Mouse (Mus musculus): ENCODE measurements around the gene Tmprss6.
A peak's percentile ranks its signal among the peaks of the same experiment; 100 is the strongest.

Tmprss6 gene

DNA sequence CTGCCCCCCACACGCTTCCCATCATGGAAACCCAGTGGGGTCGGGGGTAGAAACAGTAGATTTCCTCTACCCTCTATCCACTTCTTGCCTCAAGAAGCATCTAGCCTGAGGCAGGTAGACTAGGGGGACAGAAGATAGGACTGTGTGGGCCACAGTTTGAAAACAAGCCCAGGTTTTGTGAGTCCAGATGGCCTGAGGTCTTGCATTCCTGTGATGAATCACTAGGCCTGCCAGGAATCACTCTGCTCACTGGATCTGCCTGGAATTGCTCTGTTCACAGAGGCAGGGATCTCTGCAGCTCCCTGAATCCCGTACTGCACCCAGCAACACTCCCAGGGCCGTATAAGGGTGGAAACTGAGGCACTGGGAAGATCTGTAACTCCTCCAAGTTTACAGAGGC is 14.9 kb upstream of the Tmprss6 start:
- peak; percentile 68 for DNase-seq (ENCODE audit: extremely low read depth, insufficient read length, low spot score)

DNA sequence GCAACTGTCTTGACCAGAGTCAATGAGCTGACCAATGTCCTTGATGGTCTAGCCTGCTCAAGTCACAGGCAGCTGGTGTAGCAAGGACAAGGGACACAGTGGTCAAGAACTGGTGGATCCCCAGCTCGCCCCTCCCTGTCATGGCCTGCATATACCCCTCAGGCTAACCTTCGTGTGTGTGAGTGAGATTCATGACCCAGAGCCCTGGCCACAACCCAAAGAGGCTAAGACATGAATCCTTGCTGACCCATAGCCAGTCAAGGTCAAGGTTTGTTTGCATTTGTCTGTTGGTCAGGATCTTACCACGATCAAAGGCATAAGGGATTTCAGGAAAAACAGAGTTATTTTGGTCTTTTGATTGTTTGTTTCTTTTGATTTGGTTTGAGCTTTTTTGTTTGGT is 14.1 kb upstream of the Tmprss6 start:
- DNase-seq (ENCODE audit: extremely low read depth, insufficient read length, low spot score): no peak

GRCm38 (mm10) chr15:78481448-78482000 is 13.1 kb upstream of the Tmprss6 start:
- DNase-seq (ENCODE audit: extremely low read depth, insufficient read length, low spot score): no peak

DNA sequence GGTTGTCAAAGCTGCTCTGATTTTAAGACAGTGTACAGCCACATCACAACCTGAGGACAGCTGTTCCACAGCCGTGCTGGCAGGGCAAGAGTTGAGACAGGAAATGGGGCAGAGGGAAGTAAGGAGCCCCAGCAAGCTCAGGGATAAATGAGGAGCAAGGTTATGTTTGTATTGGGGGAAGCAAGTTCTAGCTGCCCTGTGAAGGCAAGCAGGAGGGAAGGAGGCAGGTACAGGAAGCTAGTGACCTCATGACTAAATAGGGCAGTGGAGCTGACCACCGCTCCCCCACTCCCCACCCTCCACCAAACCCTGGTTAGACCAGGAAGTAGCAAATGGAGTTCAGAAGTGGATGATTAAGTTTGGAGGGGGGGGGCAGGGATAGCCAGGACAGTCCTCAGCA is 12.6 kb upstream of the Tmprss6 start:
- no peak for DNase-seq (ENCODE audit: extremely low read depth, insufficient read length, low spot score)

- DNase-seq (ENCODE audit: extremely low read depth, insufficient read length, low spot score): no peak
Measured at GRCm38 (mm10) chr15:78480111-78480510, 11.7 kb upstream of the Tmprss6 start.

DNA sequence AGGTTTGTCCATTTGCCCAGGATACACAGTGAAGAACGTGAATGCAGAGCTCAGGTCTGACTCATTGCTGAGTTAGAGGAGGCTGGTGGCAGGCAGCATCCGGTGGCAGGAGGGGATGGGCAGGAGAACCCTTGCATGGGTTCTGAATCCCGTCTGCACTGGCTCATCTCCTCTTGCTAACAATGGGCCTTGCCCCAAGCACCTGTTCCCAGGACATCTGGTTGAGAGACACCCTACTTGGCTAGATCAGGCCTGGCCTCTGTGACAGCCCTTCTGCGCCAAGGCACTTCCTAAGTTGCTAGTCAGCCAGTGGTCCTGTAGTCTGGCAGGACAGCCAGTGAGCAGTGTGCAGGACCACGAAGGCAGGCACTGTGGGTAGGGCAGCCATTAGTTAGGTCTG is 11.0 kb upstream of the Tmprss6 start:
- peak; percentile 64 for DNase-seq (ENCODE audit: extremely low read depth, insufficient read length, low spot score)

GRCm38 (mm10) chr15:78478073-78478472 is 9.6 kb upstream of the Tmprss6 start:
- no peak for DNase-seq (ENCODE audit: extremely low read depth, insufficient read length, low spot score)

- DNase-seq (ENCODE audit: extremely low read depth, insufficient read length, low spot score): no peak
Measured at GRCm38 (mm10) chr15:78476878-78477277, 8.4 kb upstream of the Tmprss6 start.

GRCm38 (mm10) chr15:78475604-78476031 is 7.2 kb upstream of the Tmprss6 start:
- no peak for DNase-seq (ENCODE audit: extremely low read depth, insufficient read length, low spot score)

GRCm38 (mm10) chr15:78473442-78473841 is 5.0 kb upstream of the Tmprss6 start:
- DNase-seq (ENCODE audit: extremely low read depth, insufficient read length, low spot score): no peak

- no peak for DNase-seq (ENCODE audit: extremely low read depth, insufficient read length, low spot score)
Measured at GRCm38 (mm10) chr15:78471902-78472301, 3.5 kb upstream of the Tmprss6 start.

DNA sequence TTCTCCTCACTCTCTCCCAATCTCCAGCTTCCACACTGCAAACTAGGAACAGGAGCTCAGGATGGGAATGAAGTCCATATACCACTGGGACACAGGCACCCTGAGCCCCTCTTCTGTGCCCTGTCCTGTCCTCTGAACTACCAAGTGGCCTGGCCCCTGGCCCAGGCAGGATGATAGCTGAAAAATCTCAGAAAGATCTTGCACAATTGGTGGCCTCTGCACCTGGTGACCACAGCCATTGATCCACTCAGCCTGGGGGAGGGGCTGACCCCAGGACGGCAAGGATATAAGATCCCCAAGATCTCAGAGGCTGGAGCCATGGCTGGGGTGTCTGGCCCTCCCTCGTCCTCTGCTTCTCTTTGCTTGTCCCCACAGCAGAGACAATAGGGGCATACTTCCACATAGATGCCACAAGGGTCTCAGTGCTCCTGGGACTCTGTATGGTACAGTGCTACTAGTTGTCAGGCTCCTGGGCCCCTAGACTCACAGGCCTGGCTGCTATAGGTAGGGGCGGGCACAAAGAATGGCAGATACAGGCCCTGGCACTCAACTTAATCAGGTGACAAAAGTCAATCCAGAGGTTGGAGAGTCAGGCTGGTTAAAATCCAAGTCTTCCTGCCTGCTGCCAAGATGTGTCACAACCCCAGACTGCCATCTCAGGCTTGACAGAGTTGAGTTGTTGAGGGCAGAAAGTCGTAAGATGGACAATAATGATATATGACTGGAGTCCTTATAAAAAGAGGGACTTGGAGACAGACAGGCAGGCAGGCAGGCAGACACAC is 2.3 kb upstream of the Tmprss6 start:
- no peak for DNase-seq (ENCODE audit: extremely low read depth, insufficient read length, low spot score)

DNA sequence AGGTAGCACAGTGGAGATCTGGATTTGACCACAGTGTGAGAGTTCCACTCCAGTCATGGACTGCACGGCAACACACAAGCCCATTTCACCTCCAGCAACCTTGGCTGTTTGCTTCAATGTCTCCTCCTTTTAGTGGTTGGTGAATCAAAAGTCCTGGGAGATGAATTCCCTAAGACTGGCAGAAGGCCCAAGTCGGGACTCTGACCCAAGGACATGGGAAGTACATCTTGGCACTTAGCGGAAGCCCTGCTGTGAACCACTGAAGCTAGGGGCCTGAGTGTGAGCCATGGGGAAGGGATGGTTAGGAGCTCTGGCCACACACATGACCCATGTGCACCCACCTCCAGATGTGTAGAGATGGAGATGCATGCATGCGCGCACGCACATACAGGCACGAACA is 864 bp downstream of the Tmprss6 start:
- DNase-seq (ENCODE audit: extremely low read depth, insufficient read length, low spot score): no peak

GRCm38 (mm10) chr15:78466809-78467208 is 1.6 kb downstream of the Tmprss6 start:
- DNase-seq (ENCODE audit: extremely low read depth, insufficient read length, low spot score): no peak

DNA sequence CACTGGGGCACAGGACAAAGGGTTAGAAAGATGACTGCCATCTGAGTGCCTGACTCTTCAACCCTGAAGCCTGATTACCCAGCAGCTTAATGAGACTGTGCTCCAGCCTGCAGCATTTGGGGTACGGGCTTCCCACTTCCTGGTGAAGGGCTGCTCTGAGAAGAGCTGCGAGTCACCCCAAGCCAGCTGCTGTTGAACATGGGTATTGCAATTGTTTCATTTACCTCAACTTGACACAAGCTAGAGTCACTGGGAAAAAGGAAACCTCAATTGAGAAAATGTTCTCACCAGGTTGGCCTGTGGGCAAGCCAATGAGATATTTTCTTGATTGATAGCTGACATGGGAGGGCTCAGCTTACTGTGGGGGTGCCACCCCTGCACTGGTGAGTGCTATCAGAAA is 5.5 kb downstream of the Tmprss6 start:
- DNase-seq (ENCODE audit: extremely low read depth, insufficient read length, low spot score): no peak

DNA sequence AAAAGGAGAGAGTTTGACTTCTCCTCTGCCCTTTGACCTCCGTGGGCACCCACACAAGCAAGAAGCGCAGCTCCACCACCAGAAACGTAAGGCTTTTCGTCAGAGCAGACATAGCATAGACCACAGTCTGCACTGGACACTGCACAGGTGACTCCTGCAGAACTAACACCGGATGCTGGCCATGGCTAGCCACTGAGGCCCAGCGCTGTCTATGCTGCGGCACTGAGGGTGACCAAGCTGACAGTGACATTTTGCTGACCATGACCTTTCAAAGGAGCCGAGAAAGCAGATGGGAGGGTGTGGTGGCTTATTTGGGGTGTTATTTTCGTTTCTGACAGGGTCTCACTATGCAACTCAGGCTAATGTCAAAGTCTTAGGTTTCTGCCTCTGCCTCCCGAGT is 11.2 kb downstream of the Tmprss6 start:
- DNase-seq (ENCODE audit: extremely low read depth, insufficient read length, low spot score): no peak

GRCm38 (mm10) chr15:78456051-78456450 is 12.4 kb downstream of the Tmprss6 start:
- peak; percentile 69 for DNase-seq (ENCODE audit: extremely low read depth, insufficient read length, low spot score)

- DNase-seq (ENCODE audit: extremely low read depth, insufficient read length, low spot score): no peak
Measured at GRCm38 (mm10) chr15:78455168-78455567, 13.3 kb downstream of the Tmprss6 start.

- DNase-seq (ENCODE audit: extremely low read depth, insufficient read length, low spot score): no peak
Measured at GRCm38 (mm10) chr15:78452929-78453328, 15.5 kb downstream of the Tmprss6 start.

- no peak for DNase-seq (ENCODE audit: extremely low read depth, insufficient read length, low spot score)
Measured at GRCm38 (mm10) chr15:78451201-78451600, 17.2 kb downstream of the Tmprss6 start.

DNA sequence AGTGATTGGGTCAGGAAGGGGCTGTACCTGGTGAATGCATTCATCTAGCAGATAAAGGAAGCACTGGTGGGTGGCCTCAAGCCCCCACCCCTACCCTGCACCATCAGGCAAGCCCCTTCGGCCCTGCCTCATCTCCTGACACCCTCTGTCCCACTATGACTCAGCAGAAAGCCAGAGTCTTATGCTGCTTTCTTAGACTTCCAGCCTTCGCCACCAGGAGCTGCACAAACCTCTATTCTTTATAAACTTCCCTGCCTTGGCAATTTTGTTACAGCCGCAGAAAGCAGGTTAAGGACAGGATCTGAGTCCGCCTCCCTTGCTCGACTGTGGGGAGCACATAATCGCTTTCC is 18.0 kb downstream of the Tmprss6 start:
- no peak for DNase-seq (ENCODE audit: extremely low read depth, insufficient read length, low spot score)

GRCm38 (mm10) chr15:78449694-78450418 is 18.6 kb downstream of the Tmprss6 start:
- DNase-seq (ENCODE audit: extremely low read depth, insufficient read length, low spot score): peak; percentile 90

Measured in 3134 (cell line).